Mouse (Mus musculus) E14TG2a.4 (cell line): ENCODE data around the gene Rab33a.

Source experiments
- CTCF ChIP-seq: conservative IDR thresholded peaks from 2 replicates; pipeline ENCODE4 v1.5.1; 2014; ENCODE audit warnings: low read length
- POU5F1 ChIP-seq: IDR thresholded peaks from 2 replicates; pipeline ENCODE4 v1.6.1; 2014; ENCODE audit warnings: low read length, borderline replicate concordance

GRCm38 (mm10) chrX:48532175-48532574, 13.1 kb downstream of the Rab33a start:
- TF ChIP-seq CTCF: peak; percentile 75
- no peak for TF ChIP-seq POU5F1
